Mouse (Mus musculus): ENCODE data around the gene Pde4c.

- TF ChIP-seq ZC3H11A (IDR thresholded peaks at IDR 0.05; ENCODE audit: low read depth, low read length): no peak
- no peak for TF ChIP-seq MAFK (IDR thresholded peaks at IDR 0.05; ENCODE audit: borderline replicate concordance, low read depth, low read length)
- TF ChIP-seq POLR2A (IDR thresholded peaks at IDR 0.05; ENCODE audit: control insufficient read depth in 1 of 2, insufficient read depth in 1 of 2, low read depth in 1 of 2, low read length in 2 of 2, poor library complexity in 1 of 2): no peak
- no peak for TF ChIP-seq EP300 (IDR thresholded peaks at IDR 0.05; ENCODE audit: low read depth in 1 of 2, low read length in 2 of 2)
- TF ChIP-seq CTCF (IDR thresholded peaks at IDR 0.05 in 2 of 3, conservative IDR thresholded peaks at IDR 0.05 in 1 of 3; ENCODE audit: control insufficient read depth in 1 of 3, insufficient read depth in 1 of 3, low read depth in 2 of 3, low read length in 3 of 3, poor library complexity in 1 of 3, severe bottlenecking in 1 of 3): no peak
- no peak for TF ChIP-seq MYB (IDR thresholded peaks at IDR 0.05; ENCODE audit: low read depth, low read length)
- TF ChIP-seq MEF2A (IDR thresholded peaks at IDR 0.05; ENCODE audit: extremely low read depth, insufficient replicate concordance, low read depth, low read length, poor library complexity, severe bottlenecking): no peak
- TF ChIP-seq NRF1 (IDR thresholded peaks at IDR 0.05; ENCODE audit: insufficient read depth, low read depth, low read length, poor library complexity, severe bottlenecking): no peak
- no peak for TF ChIP-seq UBTF (IDR thresholded peaks at IDR 0.05; ENCODE audit: borderline replicate concordance, insufficient read depth, low read depth, low read length)
- TF ChIP-seq CHD1 (IDR thresholded peaks at IDR 0.05; ENCODE audit: low read depth, low read length): no peak
- no peak for TF ChIP-seq NELFE (IDR thresholded peaks at IDR 0.05; ENCODE audit: low read depth, low read length)
- TF ChIP-seq POLR2AphosphoS2 (IDR thresholded peaks at IDR 0.05; ENCODE audit: low read length): no peak
- TF ChIP-seq RCOR1 (IDR thresholded peaks at IDR 0.05; ENCODE audit: low read depth, low read length): no peak
These were observed 34.7 kb downstream of the Pde4c start for GRCm38 (mm10) chr8:70758308-70758615.
